Mouse (Mus musculus) lung, postnatal 10 days (tissue): Measurements from ENCODE around the gene D130043K22Rik.
"Not testable (repeated sequence)": the region's sequence is repeated elsewhere in the genome, so short reads cannot be mapped to it uniquely, and the experiment has no call there.

Experiments used
- DNase-seq: peaks from one replicate; pipeline ENCODE4 v3.0.0; 2021

D130043K22Rik gene

GRCm38 (mm10) chr13:24832131-24832810 is 12.7 kb upstream of the D130043K22Rik start:
- DNase-seq = no peak

- no peak for DNase-seq
These were observed 12.2 kb upstream of the D130043K22Rik start for GRCm38 (mm10) chr13:24832811-24833155.

GRCm38 (mm10) chr13:24837765-24838164 is 7.2 kb upstream of the D130043K22Rik start:
- not testable (repeated sequence) for DNase-seq

- no peak for DNase-seq
These were observed 5.1 kb upstream of the D130043K22Rik start for GRCm38 (mm10) chr13:24839831-24840230.

- DNase-seq = no peak
These were observed 3.2 kb upstream of the D130043K22Rik start for GRCm38 (mm10) chr13:24841702-24842101.

- DNase-seq = no peak
These were observed 4.4 kb downstream of the D130043K22Rik start for GRCm38 (mm10) chr13:24849318-24849717.

GRCm38 (mm10) chr13:24851989-24852388 is 7.1 kb downstream of the D130043K22Rik start:
- DNase-seq = no peak

- no peak for DNase-seq
These were observed 7.6 kb downstream of the D130043K22Rik start for GRCm38 (mm10) chr13:24852570-24852969.

- no peak for DNase-seq
These were observed 14.2 kb downstream of the D130043K22Rik start for GRCm38 (mm10) chr13:24859115-24859514.

- DNase-seq = no peak
These were observed 16.1 kb downstream of the D130043K22Rik start for GRCm38 (mm10) chr13:24861084-24861483.

- DNase-seq = peak; percentile 31
These were observed 17.1 kb downstream of the D130043K22Rik start for GRCm38 (mm10) chr13:24862021-24862420.

GRCm38 (mm10) chr13:24862520-24862919 is 17.6 kb downstream of the D130043K22Rik start:
- DNase-seq = peak; percentile 44

GRCm38 (mm10) chr13:24866430-24867402 is 21.8 kb downstream of the D130043K22Rik start:
- no peak for DNase-seq

GRCm38 (mm10) chr13:24867789-24868188 is 22.9 kb downstream of the D130043K22Rik start:
- no peak for DNase-seq

GRCm38 (mm10) chr13:24868233-24868632 is 23.3 kb downstream of the D130043K22Rik start:
- no peak for DNase-seq

GRCm38 (mm10) chr13:24879359-24880040 is 34.6 kb downstream of the D130043K22Rik start:
- no peak for DNase-seq

- no peak for DNase-seq
These were observed 35.3 kb downstream of the D130043K22Rik start for GRCm38 (mm10) chr13:24880208-24880607.

GRCm38 (mm10) chr13:24880704-24881103 is 35.8 kb downstream of the D130043K22Rik start:
- DNase-seq = no peak

- DNase-seq = peak; percentile 41
These were observed 37.5 kb downstream of the D130043K22Rik start for GRCm38 (mm10) chr13:24882411-24882810.

GRCm38 (mm10) chr13:24889554-24889953 is 44.6 kb downstream of the D130043K22Rik start:
- peak; percentile 7 for DNase-seq

GRCm38 (mm10) chr13:24892516-24892915 is 47.6 kb downstream of the D130043K22Rik start:
- no peak for DNase-seq

- DNase-seq = no peak
These were observed 48.9 kb downstream of the D130043K22Rik start for GRCm38 (mm10) chr13:24893880-24894279.

GRCm38 (mm10) chr13:24901916-24902315 is 57.0 kb downstream of the D130043K22Rik start:
- DNase-seq = no peak
